Mouse (Mus musculus) cerebellum, adult (tissue): ENCODE data around the gene Il4.

Experiments used
- ATAC-seq: cut with Nextera tagmentation; 2 replicates; pipeline ENCODE4 v1.9.2; 2017; ENCODE audit warnings: mild to moderate bottlenecking, moderate library complexity, mixed read lengths; ENCODE audit not compliant: insufficient number of reproducible peaks, low FRiP score, low TSS enrichment

Il4 gene

DNA sequence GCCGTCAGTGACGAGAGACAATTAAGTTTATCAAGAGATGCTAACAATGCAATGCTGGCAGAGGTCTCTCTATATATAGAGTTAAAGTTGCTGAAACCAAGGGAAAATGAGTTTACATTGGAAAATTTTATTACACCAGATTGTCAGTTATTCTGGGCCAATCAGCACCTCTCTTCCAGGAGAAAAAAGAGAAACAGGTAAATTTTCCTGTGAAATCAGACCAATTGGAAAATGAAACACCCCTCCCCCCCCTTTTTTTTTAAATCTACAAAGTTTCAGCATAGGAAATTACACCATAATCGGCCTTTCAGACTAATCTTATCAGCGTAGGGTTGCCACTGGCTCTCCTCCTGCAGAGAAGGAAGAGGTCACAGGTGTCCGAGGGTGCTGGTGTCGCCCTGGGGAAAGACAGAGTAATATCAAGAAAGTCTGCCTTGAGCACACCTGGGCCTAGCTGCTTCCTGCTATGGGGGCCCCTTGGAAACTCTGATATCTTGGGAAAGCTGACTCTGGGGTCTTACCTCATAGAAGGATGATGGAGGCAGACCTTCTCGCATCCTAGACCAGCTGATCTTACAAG is at the start of gene Il4:
Il4 (minus strand) TSS at position 51 of the 580 bp plus-strand sequence.
- ATAC-seq = no peak

DNA sequence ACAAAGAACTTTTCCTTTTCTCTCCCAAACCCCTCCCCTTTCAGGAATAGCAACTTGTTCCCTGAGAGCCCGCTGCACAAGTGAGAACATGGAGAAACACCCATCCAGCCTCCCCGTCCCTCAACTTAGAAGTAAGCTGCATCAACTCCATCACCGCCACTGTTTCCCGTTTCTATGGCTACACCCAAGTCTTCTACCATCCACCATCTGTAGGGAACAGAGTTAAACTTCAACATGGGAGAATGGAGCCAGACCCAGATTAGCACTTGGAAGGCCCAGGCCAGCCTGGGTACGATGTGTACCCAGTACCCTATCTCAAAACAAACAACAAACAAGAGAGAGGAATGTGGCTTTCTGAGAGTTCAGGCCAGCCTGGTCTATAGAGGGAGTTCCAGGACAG is 45.6 kb upstream of the Il4 start:
- ATAC-seq = no peak

DNA sequence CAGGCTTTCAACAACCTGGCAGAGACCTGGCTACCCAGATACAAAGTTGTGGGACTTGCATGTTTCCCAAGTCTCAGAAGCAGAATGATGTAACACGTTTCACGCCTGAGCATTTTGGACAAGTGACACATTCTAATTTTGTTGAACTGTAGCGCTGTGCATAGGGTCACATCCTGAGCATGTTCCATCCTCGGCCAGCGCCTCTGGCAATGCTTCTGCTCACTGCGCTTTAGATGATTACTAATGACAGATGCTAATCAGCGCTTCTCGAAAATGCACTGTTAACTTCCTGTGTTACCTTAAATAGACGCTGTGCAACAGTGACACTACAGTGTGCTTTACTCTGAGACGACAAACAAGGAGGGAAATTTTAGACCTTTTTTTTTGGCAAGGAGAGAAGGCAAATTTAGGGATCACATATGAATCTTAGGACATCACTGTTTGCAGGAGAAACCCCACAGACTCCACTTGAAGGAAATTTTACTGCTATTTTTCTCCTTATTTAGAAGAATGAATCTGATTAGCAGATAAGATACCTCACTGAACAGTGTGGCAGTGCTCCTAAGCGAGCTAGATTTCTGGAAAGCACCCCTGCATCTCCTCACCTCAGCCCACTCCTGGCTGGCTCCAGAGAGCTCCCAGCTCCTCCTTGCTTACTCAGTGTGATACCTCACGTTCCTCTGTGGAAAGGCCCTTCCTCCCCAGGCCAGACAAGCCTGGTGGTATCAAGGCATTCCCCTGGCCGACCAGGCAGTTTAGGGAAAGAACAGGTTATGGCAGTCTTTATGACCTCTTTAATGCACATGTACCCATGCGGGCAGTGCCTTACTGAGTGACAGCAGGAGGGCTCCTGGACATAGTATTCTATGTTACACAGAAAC is 44.6 kb upstream of the Il4 start:
- no peak for ATAC-seq

DNA sequence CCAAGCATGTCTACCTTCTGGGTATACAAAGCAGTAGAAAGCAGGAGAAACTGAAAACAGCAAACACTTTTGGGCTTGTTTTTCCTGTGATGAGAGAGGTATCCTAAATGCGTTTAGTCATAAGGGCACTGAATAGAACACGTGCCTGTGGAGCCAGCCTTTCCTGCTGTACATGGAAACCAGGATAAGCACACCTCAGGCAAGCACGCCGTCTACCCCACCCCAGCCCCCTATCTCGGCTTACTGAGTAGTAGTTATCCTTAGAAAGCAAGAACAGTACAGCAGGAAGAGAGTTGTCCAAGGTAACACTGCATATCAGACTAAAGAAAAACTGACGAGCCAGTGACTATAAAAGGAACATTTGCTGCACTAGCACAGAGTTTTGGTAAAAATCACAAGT is 39.4 kb upstream of the Il4 start:
- ATAC-seq = no peak

DNA sequence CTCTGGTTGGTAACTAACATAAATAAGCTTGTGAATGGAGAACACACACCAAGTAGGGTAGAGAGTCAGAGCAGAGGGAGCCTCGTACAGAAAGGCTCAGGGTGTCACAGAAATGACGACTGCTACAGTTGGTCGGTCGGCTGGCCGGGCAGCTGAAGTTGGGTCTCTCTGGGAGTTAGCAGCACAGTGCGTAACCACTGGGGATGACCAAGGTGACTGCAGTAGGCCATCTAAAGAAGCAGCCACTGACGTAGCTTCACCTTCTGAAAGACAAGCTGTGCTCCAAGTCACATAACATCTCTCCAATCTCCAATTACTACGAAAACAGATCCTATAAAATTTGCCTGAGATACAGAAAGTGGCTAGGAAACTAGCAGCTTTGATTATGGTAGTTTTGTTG is 38.9 kb upstream of the Il4 start:
- ATAC-seq = no peak

DNA sequence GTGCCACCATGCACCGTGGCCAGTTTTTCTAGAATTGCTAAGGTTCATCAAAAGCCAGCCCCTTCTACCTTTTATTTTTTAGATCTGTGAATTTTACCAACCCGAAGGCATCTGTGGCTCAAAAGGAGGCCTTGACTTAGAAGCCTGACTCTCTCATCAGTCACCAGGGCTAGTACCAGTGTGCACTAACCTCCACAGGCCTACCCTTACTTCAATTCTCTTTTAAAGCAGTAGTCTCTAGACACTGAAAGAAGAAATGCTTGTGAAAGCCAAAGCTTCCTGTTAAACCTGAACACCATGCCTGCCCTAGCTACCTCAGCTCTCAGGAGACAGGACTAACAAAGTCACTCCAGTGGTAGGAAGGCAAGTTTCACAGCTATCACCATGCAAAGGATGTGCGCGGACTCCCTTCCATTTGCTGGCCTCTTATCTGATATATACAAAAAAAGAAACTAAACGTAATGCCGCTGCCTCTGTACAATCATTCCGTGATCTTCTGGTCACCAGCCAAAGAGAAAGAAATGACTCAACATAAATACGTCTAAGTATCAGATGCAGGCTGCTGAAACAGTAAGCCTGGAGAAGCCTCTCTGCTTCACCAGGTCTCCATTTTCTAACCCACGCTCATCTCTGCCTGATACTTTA is 38.2 kb upstream of the Il4 start:
- ATAC-seq = no peak

DNA sequence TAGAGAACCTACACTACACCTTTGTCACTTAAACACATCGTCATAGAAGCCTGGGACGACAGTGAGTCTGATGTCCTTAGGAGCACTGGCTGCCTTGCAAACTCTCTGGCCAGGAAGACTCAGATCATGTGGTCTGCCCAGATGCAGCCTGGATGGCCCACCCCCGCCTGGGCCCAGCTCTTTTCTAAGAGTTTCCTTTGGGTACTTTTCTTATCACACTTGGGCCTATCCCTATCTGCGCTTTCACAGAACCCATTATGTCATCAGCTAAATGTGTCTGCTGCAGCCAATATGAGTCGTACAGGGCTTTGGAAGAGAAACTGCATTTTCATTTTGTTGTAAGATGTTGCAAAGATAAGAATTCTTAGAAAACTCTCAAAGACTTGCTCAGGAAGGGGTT is 36.6 kb upstream of the Il4 start:
- no peak for ATAC-seq

DNA sequence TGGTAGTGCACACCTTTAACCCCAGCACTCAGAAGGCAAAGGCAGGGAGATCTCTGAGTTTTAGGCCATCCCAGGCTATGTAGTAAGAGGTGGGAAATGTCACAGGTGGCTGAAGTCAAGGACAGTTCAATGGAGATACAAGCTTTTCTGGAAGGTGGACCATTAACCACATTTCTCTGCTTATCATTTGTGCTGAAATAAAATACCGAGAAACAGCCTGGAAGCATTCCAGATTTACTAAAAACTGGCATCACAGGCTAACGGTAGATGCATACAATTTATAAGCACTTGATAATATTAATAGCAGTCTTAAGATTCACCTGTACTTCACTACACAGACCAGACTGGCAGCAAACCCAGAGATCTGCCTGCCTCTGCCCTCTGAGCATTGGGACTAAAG is 34.0 kb upstream of the Il4 start:
- ATAC-seq = no peak

DNA sequence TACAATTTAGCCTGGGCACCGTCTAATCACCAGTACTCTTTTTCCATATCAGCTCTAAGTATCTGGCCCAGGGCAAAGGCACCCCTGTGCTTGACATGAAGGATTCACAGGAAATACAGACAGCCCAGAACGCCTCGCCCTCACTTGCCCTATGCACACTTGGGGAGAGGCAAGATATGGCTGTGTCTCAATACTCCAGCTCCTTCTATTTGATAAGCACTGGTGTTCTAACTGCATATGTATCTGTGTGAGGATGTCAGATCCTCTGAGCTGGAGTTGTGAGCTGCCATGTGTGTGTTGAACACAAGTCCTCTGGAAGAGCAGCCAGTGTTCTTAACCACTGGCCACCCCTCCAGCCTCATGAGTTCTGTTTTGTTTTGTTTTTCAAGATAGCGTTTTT is 33.0 kb upstream of the Il4 start:
- ATAC-seq = no peak

DNA sequence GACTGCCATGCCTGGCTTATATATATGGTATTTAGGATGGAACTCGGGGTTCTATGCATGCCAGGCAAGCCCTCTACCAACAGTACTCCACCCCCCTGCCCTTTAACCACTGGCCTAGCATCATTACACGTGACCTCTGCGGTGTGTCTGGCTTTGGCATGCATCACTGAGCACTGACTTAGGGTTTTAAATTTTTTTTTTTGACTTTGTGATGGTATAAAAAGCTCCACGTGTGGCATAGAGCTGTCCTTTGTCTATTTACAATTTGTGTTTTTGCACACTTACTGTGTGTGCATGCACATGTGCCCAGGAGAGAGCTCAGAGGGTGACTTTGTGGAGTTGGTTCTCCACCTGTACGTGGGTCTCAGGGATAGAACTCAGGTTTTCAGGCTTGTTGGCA is 25.5 kb upstream of the Il4 start:
- no peak for ATAC-seq

DNA sequence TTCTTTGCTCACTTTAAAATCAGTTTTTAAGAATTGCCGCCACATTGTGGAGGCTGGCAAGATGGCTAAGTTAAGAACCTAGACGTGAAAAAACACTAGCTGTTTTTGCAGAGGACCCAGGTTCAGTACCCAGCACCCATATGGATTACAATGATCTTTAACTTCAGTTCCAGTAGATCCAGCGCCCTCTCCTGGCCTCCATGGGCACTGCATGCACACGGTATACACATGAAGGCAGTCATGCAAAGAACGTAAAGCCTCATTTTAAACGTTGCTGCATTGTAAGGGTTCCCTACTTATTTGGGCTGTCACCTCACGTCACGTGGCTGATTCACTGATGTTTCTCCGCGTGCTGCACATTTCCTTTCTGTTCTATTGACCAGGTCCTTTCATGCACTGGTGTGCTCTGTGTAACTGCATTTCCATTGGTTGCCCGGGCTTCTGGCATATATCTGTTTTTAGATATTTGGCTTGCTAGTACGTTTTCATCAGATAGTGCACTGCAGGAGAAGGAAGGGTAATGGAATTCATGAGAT is 24.3 kb upstream of the Il4 start:
- ATAC-seq = no peak

DNA sequence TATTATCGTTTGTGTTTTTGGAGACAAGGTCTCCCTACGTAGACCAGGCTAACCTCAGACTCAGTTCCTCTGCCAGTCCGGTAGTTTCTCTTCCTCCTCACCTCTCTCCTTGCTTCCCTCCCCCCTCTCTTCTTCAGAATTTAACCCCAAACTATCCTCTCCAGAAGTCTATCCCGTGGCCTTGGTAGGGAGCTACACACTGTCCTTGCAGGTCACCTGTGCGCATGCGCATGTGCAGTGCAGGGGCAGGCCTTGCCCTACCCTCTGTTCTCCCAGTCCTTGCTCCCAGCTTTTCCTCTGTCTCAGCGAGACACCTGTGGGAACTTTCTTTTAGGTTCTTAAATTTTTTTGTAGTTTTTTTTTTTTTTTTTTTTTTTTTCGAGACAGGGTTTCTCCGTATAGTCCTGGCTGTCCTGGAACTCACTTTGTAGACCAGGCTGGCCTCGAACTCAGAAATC is 19.4 kb upstream of the Il4 start:
- ATAC-seq = no peak

DNA sequence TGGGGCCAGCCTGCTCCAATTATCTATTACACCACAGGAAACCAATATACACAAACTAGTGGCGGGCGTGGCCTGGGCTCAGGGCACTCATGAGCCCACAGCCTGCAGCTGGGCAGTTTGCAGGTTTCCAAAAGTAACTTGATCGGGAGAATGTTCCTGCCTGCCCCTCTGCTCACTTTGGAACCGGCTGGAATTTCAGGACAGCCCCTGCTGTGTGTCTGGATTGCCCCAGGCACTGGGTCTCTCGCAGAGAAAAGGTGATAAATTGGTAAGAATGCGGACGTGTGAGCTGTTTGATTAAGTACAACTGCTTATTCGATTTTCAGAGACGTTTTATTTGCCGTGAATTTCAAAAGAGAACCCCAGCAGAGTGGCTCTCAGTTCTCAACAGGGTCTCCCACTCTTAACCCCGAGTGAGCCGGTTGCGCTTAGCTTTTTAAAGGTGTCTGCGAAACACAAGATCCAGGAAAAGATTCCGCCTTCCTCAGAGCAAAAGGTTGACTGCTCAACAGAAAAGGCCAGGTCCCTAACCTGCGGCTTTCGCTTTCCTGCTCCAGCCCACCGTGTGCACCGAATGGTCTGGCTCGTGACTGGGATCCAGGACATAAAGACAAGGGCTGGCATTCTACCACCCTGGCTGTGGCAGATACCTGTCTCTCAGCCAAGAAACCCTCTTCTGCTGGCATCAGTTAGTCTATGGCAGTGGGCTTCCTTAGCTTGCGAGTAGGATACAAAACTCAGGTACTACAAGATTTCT is 18.8 kb upstream of the Il4 start:
- ATAC-seq = no peak

DNA sequence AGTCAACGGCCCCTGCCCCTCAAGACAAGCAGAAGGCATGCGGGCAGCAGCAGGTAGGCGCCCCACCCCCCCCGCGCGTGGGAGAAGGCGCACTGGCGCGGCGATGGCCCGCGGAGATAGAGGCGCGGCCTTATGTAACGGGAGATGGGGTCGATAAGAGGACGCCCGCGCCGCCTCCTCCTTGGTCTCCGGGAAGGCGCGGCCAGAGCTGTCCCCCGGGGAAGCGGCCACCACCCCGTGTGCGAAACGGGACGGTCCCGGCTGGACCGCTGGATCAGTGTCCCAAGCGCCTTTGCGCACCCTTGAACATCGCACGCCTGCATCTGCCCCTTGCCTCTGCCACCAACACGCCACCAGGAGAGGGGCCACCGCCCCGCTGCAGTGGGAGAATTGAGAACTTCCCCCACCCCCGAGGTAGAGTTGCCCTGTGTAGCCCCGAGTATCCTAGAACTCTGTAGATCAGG is 17.7 kb upstream of the Il4 start:
- ATAC-seq = no peak

DNA sequence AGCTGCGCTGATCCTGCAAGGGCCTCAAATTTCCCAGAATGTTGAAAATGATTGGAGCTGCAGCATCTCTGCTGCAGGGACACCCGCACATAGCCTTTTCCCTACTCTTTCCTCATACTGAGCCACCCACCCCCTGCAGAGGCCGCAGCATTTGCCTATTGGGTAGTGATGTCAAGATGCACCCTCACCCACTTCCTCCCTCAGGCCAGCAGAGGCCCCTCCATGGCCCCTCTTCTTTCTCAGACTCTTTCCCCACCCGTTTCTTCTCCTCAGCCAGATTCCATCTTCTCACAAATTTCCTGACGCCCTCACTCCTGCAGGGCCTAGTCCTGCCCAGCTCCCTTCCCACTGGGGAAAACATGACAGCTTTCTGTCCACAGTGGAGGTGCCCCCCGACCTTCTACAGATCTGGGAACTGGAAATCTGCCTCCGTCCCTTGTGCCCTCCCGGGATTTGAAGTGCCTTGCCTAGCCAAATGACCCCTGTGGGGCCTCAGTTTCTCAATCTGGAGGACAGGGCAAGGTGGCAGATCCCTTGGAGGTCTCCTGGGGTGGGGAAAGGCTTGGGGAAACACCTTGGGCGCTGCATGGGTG is 17.2 kb upstream of the Il4 start:
- ATAC-seq = no peak

DNA sequence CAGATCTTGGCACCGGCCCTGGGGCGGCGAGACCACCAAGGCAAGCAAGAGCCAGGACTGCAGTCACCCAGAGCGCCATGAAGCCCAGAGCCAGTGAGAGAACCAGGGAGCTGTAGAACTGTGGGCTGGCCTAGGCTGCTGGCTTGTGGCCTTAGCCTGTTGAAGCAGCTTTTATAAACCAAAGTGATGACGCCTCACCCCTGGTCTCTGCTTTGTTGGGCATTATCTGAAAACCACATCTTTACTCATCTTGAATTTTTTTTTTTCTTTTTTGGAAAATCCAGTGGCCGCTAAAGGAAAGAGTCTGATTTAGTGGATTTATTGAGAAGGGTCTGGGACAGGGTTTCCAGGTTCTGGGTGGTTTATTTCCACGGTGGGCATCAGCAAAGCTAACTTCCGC is 16.1 kb upstream of the Il4 start, which contains the start of gene Il13:
Il13 (minus strand) TSS at position 147 of the 400 bp plus-strand sequence.
- no peak for ATAC-seq

DNA sequence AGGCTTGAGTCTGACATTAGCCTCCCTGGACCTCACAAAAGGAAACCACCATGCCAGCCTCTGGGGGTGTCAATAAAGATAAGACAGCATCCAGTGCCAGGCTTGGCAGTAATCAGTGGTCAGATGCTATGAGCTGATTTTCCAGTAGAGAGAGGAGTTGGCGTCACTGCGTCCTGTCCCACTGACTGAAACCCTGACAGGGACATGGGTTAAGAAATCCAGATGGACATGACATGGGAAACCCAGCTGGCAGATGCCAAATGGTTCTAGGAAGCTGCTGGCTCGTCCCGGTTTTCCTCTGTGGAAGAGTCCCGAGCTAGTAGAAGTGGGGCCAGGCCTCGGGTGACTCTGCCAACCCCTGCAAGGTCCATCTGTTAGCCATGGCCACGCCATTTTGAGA is 15.2 kb upstream of the Il4 start:
- ATAC-seq = no peak

DNA sequence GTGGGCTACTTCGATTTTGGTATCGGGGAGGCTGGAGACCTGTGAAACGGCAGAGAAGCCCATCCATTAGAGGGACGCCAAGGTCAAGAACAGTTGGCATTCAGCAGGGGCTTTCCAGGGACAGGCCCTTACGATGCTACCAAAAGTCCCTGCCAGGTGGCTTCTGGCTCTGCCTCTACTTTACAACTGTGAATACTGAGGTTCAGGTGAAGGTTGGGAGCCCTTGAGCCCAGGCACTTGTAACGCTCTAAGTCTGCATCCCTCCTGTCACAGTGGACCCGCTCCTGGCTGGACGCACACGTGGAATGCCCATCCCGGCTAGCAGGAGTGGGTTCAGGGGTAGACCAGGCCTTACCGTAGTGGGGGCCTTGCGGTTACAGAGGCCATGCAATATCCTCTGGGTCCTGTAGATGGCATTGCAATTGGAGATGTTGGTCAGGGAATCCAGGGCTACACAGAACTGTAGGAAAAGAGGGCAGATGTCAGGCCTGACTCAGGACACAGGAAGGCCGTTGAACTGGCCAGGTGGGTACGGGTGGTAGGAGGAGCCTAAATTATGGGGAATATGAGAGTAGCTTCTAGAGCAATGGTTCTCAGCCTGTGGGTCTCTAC is 13.8 kb upstream of the Il4 start:
- ATAC-seq = no peak

DNA sequence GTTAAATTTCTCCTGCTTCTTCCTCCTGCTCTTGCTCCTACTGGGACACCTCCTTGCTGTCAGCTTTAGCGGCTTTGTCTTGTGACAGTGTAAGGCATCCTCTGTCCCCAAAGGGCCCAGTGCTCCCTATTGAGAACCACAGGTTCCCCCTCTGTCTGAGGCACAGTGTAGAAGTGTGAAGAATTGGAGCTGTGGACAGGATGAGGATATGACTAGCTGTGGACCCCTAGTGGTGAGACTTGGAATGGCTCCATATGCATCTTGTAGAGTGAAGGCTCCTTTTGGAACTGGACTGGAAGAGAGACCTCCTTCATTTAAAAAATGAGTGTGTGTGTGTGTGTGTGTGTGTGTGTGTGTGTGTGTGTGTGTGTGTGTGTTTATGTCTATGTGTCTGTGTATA is 9.4 kb upstream of the Il4 start:
- ATAC-seq = peak; percentile 64; the same call in 1 of the 2 replicates
